Mouse (Mus musculus): ENCODE results near the gene Naalad2. TPM values are rescaled to one million over a fixed set of nuclear protein-coding genes. Genes with fewer than 3 reads are reported as not detected.
"Not testable (repeated sequence)": the region's sequence is repeated elsewhere in the genome, so short reads cannot be mapped to it uniquely, and the experiment has no call there.

Naalad2 gene
- polyA plus RNA-seq, 1 experiment: not detected

DNA sequence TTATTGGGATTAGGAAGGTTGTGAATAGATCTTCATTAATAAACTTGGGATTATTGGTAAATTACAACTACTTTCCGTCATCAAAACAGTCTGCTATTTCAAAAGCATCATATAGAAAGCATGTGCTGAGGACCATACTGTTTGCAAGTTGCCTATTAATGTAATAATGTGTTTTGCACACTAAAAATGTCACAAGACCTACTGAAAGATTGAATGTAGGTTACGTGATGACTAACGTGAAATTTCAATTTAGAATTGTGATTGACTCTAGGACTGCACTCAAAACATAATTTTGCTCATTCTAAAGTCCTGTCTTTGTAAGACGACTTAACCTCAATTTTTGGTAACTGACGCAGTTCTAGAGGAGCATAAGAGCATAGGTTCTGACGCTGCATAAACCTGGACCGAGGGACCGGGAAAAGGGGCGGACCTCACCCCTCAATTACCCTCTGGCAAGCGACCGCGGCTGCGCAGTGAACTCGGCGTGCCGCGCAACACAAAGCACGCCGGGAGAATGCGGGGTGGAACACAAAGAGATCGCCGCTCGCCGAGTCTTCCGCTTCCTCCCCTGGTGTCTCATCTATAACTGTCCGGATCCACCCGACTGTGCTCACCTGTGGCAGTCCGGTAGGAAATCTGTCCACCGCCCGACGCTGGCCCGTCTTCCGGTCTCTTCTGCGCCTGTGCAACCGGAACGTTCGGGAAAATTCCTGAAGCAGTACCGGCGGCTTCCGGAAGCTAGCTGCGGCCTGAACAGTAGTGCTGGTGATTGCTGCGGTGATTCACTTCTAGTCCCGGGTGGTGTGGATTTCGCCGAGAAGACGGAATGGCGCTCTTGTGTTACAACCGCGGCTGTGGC is 111.0 kb downstream of the Naalad2 start, which contains the start of gene Chordc1:
Gene Chordc1, plus strand, starts transcription at position 555 of the 859 bp plus-strand sequence.
- Histone ChIP-seq H3K36me3 (ENCODE audit: control insufficient read depth, insufficient read depth, low read length, poor library complexity, severe bottlenecking) (no peaks in the 10 kb centered on the region), H3K27me3 (ENCODE audit: control insufficient read depth, insufficient read depth, low read length, poor library complexity, severe bottlenecking) (no peaks in the 10 kb centered on the region), H3K27ac (ENCODE audit: insufficient read depth, low read length) (peak within 1 kb of the TSS; percentile 37), H3K4me1 (ENCODE audit: control insufficient read depth, insufficient read depth, low read length) (peaks cover 2% of the 10 kb centered on the region), H3K9ac (ENCODE audit: low read depth, poor library complexity, severe bottlenecking) (peak within 1 kb of the TSS; percentile 93), H3K4me3 (ENCODE audit: low read depth, low read length) (peak within 1 kb of the TSS; percentile 73), H3K9me3 (replicated peaks; ENCODE audit: control insufficient read depth, insufficient read depth, low read length, poor library complexity, severe bottlenecking) (no peaks in the 10 kb centered on the region)
- peak; percentile 75 for TF ChIP-seq EP300 (IDR thresholded peaks at IDR 0.05; ENCODE audit: insufficient read depth, low read depth, low read length)
- TF ChIP-seq CTCF (IDR thresholded peaks at IDR 0.05; ENCODE audit: low read depth, low read length): no peak
- peak; percentile 25 for TF ChIP-seq POLR2A (IDR thresholded peaks at IDR 0.05; ENCODE audit: insufficient read depth, low read length)

- not testable (repeated sequence) for H3K36me3 ChIP-seq (ENCODE audit: control insufficient read depth, insufficient read depth, low read length, poor library complexity, severe bottlenecking); H3K27ac ChIP-seq (ENCODE audit: insufficient read depth, low read length)
These were observed 124.1 kb downstream of the Naalad2 start for GRCm38 (mm10) chr9:18278693-18279092.

DNA sequence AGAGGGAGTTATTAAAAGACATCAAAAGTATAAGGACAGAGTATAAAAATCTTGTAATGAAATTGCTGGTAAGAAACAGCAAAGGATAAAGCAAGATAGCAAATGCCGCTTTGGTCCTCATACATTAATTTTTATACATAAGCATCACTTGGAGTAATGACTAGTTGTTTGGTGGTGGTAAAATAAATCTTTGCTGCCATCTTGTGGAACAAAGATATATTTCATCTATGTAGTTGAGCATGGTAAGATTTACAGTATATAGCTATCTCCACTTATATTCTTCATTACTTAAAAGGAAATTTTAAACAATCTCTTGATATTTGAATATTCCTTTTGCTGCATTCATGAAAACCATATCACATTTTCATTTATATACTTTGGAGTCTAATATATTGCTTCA is 125.3 kb downstream of the Naalad2 start:
- H3K27ac ChIP-seq (ENCODE audit: insufficient read depth, low read length): no peak overlapping the region
- no peaks in the 10 kb centered on the region for H3K9me3 ChIP-seq (replicated peaks; ENCODE audit: control insufficient read depth, insufficient read depth, low read length, poor library complexity, severe bottlenecking)
- no peaks in the 10 kb centered on the region for H3K27me3 ChIP-seq (ENCODE audit: control insufficient read depth, insufficient read depth, low read length, poor library complexity, severe bottlenecking)
- no peak for TF ChIP-seq POLR2A (IDR thresholded peaks at IDR 0.05; ENCODE audit: insufficient read depth, low read length)
- H3K36me3 ChIP-seq (ENCODE audit: control insufficient read depth, insufficient read depth, low read length, poor library complexity, severe bottlenecking): no peaks in the 10 kb centered on the region
- no peak overlapping the region for H3K4me3 ChIP-seq (ENCODE audit: low read depth, low read length)
- H3K9ac ChIP-seq (ENCODE audit: low read depth, poor library complexity, severe bottlenecking): no peak overlapping the region
- H3K4me1 ChIP-seq (ENCODE audit: control insufficient read depth, insufficient read depth, low read length): no peaks in the 10 kb centered on the region

More at GRCm38 (mm10) chr9:18278693-18279092, 124.1 kb downstream of the Naalad2 start:
- not testable (repeated sequence) for H3K9me3 ChIP-seq (replicated peaks; ENCODE audit: control insufficient read depth, insufficient read depth, low read length, poor library complexity, severe bottlenecking); H3K4me1 ChIP-seq (ENCODE audit: control insufficient read depth, insufficient read depth, low read length); H3K9ac ChIP-seq (ENCODE audit: low read depth, poor library complexity, severe bottlenecking); H3K4me3 ChIP-seq (ENCODE audit: low read depth, low read length); H3K27me3 ChIP-seq (ENCODE audit: control insufficient read depth, insufficient read depth, low read length, poor library complexity, severe bottlenecking)

GRCm38 (mm10) chr9:18276844-18277243 is 126.0 kb downstream of the Naalad2 start:
- Histone ChIP-seq H3K36me3 (ENCODE audit: control insufficient read depth, insufficient read depth, low read length, poor library complexity, severe bottlenecking) (no peaks in the 10 kb centered on the region), H3K9me3 (replicated peaks; ENCODE audit: control insufficient read depth, insufficient read depth, low read length, poor library complexity, severe bottlenecking) (no peaks in the 10 kb centered on the region), H3K27ac (ENCODE audit: insufficient read depth, low read length) (no peak overlapping the region), H3K27me3 (ENCODE audit: control insufficient read depth, insufficient read depth, low read length, poor library complexity, severe bottlenecking) (no peaks in the 10 kb centered on the region), H3K4me1 (ENCODE audit: control insufficient read depth, insufficient read depth, low read length) (no peaks in the 10 kb centered on the region), H3K9ac (ENCODE audit: low read depth, poor library complexity, severe bottlenecking) (no peak overlapping the region), H3K4me3 (ENCODE audit: low read depth, low read length) (no peak overlapping the region)
- TF ChIP-seq POLR2A (IDR thresholded peaks at IDR 0.05; ENCODE audit: insufficient read depth, low read length) (no peak), CTCF (IDR thresholded peaks at IDR 0.05; ENCODE audit: low read depth, low read length) (no peak)

GRCm38 (mm10) chr9:18275901-18276300 is 126.9 kb downstream of the Naalad2 start:
- Histone ChIP-seq H3K36me3 (ENCODE audit: control insufficient read depth, insufficient read depth, low read length, poor library complexity, severe bottlenecking) (no peaks in the 10 kb centered on the region), H3K9ac (ENCODE audit: low read depth, poor library complexity, severe bottlenecking) (no peak overlapping the region), H3K9me3 (replicated peaks; ENCODE audit: control insufficient read depth, insufficient read depth, low read length, poor library complexity, severe bottlenecking) (no peaks in the 10 kb centered on the region), H3K27me3 (ENCODE audit: control insufficient read depth, insufficient read depth, low read length, poor library complexity, severe bottlenecking) (no peaks in the 10 kb centered on the region), H3K4me3 (ENCODE audit: low read depth, low read length) (no peak overlapping the region), H3K27ac (ENCODE audit: insufficient read depth, low read length) (no peak overlapping the region), H3K4me1 (ENCODE audit: control insufficient read depth, insufficient read depth, low read length) (no peaks in the 10 kb centered on the region)
- TF ChIP-seq EP300 (IDR thresholded peaks at IDR 0.05; ENCODE audit: insufficient read depth, low read depth, low read length): no peak
- TF ChIP-seq POLR2A (IDR thresholded peaks at IDR 0.05; ENCODE audit: insufficient read depth, low read length): no peak

Other genes starting within 250 kb of the Naalad2 start
- gene Chordc1, start 110.9 kb downstream of the Naalad2 start, polyA plus RNA-seq (2011; ENCODE audit: insufficient read depth, insufficient read length, low read depth, missing spikeins): 120 and 141 TPM in 2 replicates
- gene Ubtfl1, start 1.4 kb upstream of the Naalad2 start, polyA plus RNA-seq (2011; ENCODE audit: insufficient read depth, insufficient read length, low read depth, missing spikeins): 0.30 and 0.31 TPM in 2 replicates
- gene Mbd3l2, start 27.7 kb upstream of the Naalad2 start, polyA plus RNA-seq (2011; ENCODE audit: insufficient read depth, insufficient read length, low read depth, missing spikeins): not detected in 2 replicates
- 3.3 and 3.9 TPM in 2 replicates for gene Zfp558, start 75.3 kb upstream of the Naalad2 start, polyA plus RNA-seq (2011; ENCODE audit: insufficient read depth, insufficient read length, low read depth, missing spikeins)
- not detected in 2 replicates for gene Mbd3l1, start 75.4 kb upstream of the Naalad2 start, polyA plus RNA-seq (2011; ENCODE audit: insufficient read depth, insufficient read length, low read depth, missing spikeins)

Data from ES-Bruce4 (cell line).